Mouse (Mus musculus) retina, postnatal 1 day (tissue): ENCODE results near the gene Ston2.
A peak's percentile ranks its signal among the peaks of the same experiment; 100 is the strongest.

Experiments
- DNase-seq: peaks from one replicate; pipeline ENCODE4 v3.0.0-alpha.2; 2012

Gene Ston2

GRCm38 (mm10) chr12:91654399-91655122 is 133.6 kb downstream of the Ston2 start:
- DNase-seq, result peak; percentile 64

- DNase-seq, result no peak
These were observed 139.8 kb downstream of the Ston2 start for GRCm38 (mm10) chr12:91648426-91648825.

DNA sequence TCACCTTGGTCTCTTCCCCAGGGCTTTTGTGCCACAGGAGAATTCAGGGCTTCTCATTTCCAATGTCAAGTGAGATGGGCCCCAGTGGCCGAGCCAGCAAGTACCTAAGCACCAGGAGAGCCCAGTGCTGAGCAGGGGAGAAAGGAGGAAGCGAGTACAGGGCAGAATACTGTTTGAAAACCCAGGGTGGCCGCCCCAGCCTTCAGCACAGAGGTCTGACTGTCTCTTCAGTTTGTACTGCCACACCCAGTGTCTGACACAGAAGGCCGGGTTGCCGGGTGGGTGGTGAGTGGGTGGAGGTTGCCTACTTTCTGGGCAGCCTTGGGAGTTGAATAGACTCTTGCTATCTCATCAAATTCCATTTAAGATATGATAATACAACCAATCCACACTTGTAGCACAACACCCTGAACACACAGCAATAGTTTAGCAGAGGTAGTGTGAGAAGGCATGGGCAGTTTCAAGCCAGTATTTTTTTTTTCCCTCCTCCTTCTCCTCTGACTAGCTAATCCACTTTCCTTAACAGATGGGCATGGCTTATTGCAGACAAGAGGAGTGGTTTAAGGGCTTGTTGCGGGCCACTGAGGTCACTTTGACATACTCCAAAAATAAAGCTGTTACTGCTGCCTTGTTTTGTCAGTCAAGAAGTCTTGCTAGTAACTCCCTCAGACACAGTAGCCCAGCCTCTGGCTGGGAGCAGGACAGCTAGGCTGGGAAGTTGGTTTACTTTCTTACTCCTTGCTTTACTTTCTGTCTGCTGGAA is 142.6 kb downstream of the Ston2 start:
- DNase-seq, result peak; percentile 66

DNA sequence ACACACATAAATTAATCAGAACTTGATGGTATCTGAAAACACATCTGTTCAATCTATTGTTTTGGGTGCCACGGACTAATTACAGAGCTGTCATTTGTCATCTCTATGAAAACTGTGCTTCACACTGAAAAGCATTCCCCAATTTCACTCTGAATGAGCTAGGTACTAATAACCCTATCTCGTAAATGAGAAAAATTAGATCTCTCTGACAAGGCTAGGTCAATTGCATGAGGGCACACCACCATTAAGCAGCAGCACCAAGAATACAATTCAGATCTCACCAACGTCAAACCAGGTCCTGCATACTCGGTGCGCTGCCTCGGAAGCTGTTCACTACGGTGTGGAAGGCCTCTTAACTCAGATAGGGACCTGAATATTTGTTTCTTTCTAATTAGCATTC is 145.0 kb downstream of the Ston2 start:
- peak; percentile 55 for DNase-seq

GRCm38 (mm10) chr12:91642426-91643093 is 145.6 kb downstream of the Ston2 start:
- DNase-seq, result peak; percentile 67

DNA sequence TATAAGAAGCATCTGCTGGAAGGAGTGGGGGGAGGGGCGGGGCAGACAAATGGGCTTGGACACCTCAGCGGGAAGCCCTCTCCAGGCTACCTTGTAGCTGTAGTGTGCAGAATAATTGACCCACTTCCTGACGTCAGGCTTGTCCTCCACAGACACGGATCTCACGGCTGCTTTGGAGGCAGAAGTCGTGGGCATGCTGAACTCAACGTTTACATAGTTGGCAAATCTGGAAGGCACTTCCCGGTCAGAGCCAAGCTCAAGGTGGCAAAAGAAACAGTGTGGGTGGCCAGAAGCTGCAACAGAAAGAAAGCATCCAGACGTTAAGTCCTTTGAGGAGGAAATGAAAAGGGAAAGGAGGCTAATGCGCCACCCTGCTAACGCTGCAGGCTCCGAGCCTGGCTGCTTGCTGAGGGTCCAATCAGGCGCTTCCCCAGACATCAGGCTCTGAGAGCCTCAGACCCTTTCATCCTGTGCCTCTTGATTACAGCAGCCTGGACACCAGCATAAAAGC is 146.5 kb downstream of the Ston2 start:
- peak; percentile 97 for DNase-seq

GRCm38 (mm10) chr12:91641133-91641532 is 147.1 kb downstream of the Ston2 start:
- no peak for DNase-seq

DNA sequence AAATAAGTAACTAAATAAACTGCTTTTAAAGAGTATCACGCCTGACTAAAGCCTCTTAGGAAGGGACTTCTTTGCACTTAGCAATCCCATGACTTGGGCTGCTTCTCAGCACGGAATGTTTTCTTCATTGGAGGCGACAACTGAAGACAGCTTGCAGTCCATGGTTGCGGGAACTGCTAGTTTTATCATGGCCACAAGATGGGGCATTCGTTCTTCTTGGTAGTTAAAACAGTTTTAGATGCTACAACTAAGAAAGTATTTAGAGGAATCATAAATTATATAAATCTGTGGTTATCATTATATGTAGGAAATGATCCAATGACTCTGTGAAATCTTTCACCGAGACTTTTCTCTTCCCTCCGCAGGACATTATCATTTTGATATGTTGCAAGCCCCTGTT is 147.5 kb downstream of the Ston2 start:
- DNase-seq, result peak; percentile 85

DNA sequence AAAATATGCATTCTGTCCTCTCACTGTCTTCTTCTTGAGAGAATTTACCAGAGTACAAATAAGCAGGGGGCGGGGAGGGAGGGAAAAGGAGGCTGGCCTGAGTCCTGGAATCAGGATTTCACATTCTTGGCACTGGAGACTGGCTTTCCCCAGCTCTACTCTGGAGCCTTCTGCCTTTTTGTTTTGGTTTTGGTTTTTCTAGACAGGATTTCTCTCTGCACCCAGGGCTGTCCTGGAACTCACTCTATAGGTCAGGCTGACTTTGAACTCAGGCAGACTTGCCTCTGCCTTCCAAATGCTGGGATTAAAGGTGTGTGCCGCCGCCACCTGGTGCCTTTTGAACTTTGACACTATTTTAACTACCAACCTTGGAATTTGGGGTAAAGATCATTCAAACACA is 149.8 kb downstream of the Ston2 start:
- DNase-seq, result no peak

GRCm38 (mm10) chr12:91637136-91637909 is 150.9 kb downstream of the Ston2 start:
- peak; percentile 44 for DNase-seq

- no peak for DNase-seq
These were observed 161.7 kb downstream of the Ston2 start for GRCm38 (mm10) chr12:91626482-91626881.

GRCm38 (mm10) chr12:91625013-91625412 is 163.2 kb downstream of the Ston2 start:
- DNase-seq, result peak; percentile 46

- peak; percentile 67 for DNase-seq
These were observed 178.8 kb downstream of the Ston2 start for GRCm38 (mm10) chr12:91609425-91609824.

GRCm38 (mm10) chr12:91607678-91608077 is 180.5 kb downstream of the Ston2 start:
- peak; percentile 78 for DNase-seq

DNA sequence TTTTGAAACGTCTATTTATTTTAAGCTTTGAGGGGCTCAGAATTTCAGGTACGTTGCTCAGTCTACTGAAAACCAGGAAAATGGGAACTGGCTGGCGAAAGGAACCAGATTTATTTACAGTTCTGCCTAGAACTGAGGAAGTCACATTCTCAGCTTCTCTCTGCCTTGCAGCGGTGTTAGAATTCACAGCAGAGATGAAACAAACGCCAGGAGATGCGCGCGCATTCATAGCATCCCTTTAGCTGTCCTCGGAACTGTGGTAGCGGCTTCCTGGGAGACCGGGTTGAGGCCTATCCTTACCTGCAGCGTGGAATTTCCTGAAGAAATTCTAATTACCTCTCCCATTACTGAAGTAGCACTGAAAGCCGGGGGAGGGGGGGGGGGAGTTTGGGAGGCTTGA is 181.5 kb downstream of the Ston2 start:
- no peak for DNase-seq

- DNase-seq, result no peak
These were observed 183.6 kb downstream of the Ston2 start for GRCm38 (mm10) chr12:91604600-91604999.

DNA sequence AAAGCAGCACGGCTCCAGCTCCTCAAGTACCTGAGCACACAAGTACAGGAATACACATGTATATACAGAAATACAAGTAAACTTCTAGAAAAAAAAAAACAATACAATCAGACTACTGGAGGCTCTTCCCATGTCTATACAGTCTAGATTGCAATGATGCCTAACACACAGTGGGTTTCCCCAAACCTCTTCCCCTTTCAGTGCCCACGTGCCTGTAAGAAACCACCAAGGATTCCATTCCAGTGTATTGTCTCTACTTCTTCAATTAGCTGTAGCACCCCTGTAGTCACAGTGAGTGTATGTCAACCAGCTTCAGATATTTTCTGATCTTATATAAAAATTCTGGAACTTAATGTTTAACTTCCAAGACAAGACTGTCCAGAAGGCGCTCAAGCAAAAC is 196.1 kb downstream of the Ston2 start:
- no peak for DNase-seq

DNA sequence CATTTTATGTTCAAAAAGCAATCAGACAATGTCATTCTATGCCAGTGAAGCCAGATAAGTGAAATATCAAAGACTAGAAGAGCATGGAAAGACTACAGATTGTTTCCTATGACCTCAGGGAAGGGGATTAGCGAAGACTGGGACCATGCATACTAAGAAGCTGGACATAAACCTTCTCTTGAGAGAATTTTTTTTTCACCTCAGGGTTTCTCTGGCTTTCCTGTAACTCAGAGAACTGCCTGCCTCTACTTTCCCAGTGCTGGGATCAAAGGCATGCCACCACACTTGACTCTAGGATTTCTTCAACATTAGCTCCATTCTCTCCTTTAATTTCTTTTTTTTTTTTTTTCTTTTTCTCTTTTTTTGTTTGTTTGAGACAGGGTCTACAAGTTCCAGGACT is 197.0 kb downstream of the Ston2 start:
- no peak for DNase-seq

DNA sequence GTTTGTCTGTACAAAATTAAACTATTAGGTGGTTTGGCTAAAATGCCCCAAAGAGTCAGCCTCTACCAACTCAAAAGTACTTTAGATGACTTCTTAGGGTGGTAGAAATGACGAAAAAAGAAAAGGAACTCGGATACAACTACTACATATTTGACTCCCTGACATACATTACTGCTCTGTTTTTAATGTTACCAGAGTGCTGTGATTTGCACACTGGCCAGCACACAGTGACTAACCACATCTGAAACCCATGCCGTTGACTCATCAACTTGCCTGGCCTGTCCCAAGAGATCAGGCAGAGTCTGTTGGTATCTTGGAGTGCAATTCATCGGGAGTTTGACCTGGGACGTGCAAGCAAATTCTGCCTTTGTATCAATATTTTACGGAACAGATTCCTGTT is 197.5 kb downstream of the Ston2 start:
- peak; percentile 36 for DNase-seq

- DNase-seq, result peak; percentile 98
These were observed 198.1 kb downstream of the Ston2 start, which contains the start of gene Gtf2a1 for GRCm38 (mm10) chr12:91589847-91590690. Gtf2a1 (minus strand) TSS chr12:91590487.

- DNase-seq, result no peak
These were observed 198.7 kb downstream of the Ston2 start for GRCm38 (mm10) chr12:91589542-91589846.
